Mouse (Mus musculus): ENCODE results near the gene Ovol2. TPM values are rescaled to one million over a fixed set of nuclear protein-coding genes. Genes with fewer than 3 reads are reported as not detected.

Gene Ovol2
- polyA plus RNA-seq (2012; ENCODE audit: insufficient read depth, insufficient read length, missing spikeins): not detected in 2 replicates

GRCm38 (mm10) chr2:144331401-144332302 lies at the start of gene Ovol2:
Gene Ovol2 (minus strand): TSS chr2:144332146.
- TF ChIP-seq POLR2A (IDR thresholded peaks at IDR 0.05; ENCODE audit: borderline replicate concordance, low read depth, low read length): no peak
- no peak for TF ChIP-seq CTCF (IDR thresholded peaks at IDR 0.05; ENCODE audit: low read depth, low read length)
- peak within 1 kb of the TSS; percentile 53 for H3K4me3 ChIP-seq (ENCODE audit: insufficient read depth, low read length)
- peaks cover 3% of the 10 kb centered on the region for H3K4me1 ChIP-seq (ENCODE audit: control insufficient read depth, insufficient read depth, low read length)
- H3K27ac ChIP-seq (ENCODE audit: insufficient read depth, low read depth, low read length): no peak within 1 kb of the TSS

GRCm38 (mm10) chr2:144381741-144382140 lies 49.8 kb upstream of the Ovol2 start:
- Histone ChIP-seq H3K27ac (ENCODE audit: insufficient read depth, low read depth, low read length) (no peak overlapping the region), H3K4me1 (ENCODE audit: control insufficient read depth, insufficient read depth, low read length) (no peaks in the 10 kb centered on the region; the same call in 1 of the 2 replicates), H3K4me3 (ENCODE audit: insufficient read depth, low read length) (no peak overlapping the region)
- TF ChIP-seq CTCF (IDR thresholded peaks at IDR 0.05; ENCODE audit: low read depth, low read length): no peak
- TF ChIP-seq POLR2A (IDR thresholded peaks at IDR 0.05; ENCODE audit: borderline replicate concordance, low read depth, low read length): no peak

- H3K4me1 ChIP-seq (ENCODE audit: control insufficient read depth, insufficient read depth, low read length): no peaks in the 10 kb centered on the region; the same call in 1 of the 2 replicates
- H3K4me3 ChIP-seq (ENCODE audit: insufficient read depth, low read length): no peak overlapping the region
- no peak overlapping the region for H3K27ac ChIP-seq (ENCODE audit: insufficient read depth, low read depth, low read length)
- TF ChIP-seq POLR2A (IDR thresholded peaks at IDR 0.05; ENCODE audit: borderline replicate concordance, low read depth, low read length): no peak
- TF ChIP-seq CTCF (IDR thresholded peaks at IDR 0.05; ENCODE audit: low read depth, low read length): no peak
These were observed 49.3 kb upstream of the Ovol2 start for GRCm38 (mm10) chr2:144381293-144381692.

- no peak overlapping the region for H3K27ac ChIP-seq (ENCODE audit: insufficient read depth, low read depth, low read length)
- peaks cover 9% of the 10 kb centered on the region for H3K4me1 ChIP-seq (ENCODE audit: control insufficient read depth, insufficient read depth, low read length)
- no peak overlapping the region for H3K4me3 ChIP-seq (ENCODE audit: insufficient read depth, low read length)
- TF ChIP-seq POLR2A (IDR thresholded peaks at IDR 0.05; ENCODE audit: borderline replicate concordance, low read depth, low read length): no peak
- no peak for TF ChIP-seq CTCF (IDR thresholded peaks at IDR 0.05; ENCODE audit: low read depth, low read length)
These were observed 43.2 kb upstream of the Ovol2 start for GRCm38 (mm10) chr2:144375063-144375703.

GRCm38 (mm10) chr2:144373063-144373462 lies 41.1 kb upstream of the Ovol2 start:
- no peak for TF ChIP-seq POLR2A (IDR thresholded peaks at IDR 0.05; ENCODE audit: borderline replicate concordance, low read depth, low read length)
- no peak for TF ChIP-seq CTCF (IDR thresholded peaks at IDR 0.05; ENCODE audit: low read depth, low read length)
- H3K4me3 ChIP-seq (ENCODE audit: insufficient read depth, low read length): no peak overlapping the region
- no peak overlapping the region for H3K27ac ChIP-seq (ENCODE audit: insufficient read depth, low read depth, low read length)
- peaks cover 9% of the 10 kb centered on the region for H3K4me1 ChIP-seq (ENCODE audit: control insufficient read depth, insufficient read depth, low read length)

- Histone ChIP-seq H3K27ac (ENCODE audit: insufficient read depth, low read depth, low read length) (no peak overlapping the region), H3K4me3 (ENCODE audit: insufficient read depth, low read length) (no peak overlapping the region), H3K4me1 (ENCODE audit: control insufficient read depth, insufficient read depth, low read length) (peaks cover 9% of the 10 kb centered on the region)
- no peak for TF ChIP-seq CTCF (IDR thresholded peaks at IDR 0.05; ENCODE audit: low read depth, low read length)
These were observed 39.6 kb upstream of the Ovol2 start for GRCm38 (mm10) chr2:144371566-144371965.

GRCm38 (mm10) chr2:144369511-144369910 lies 37.6 kb upstream of the Ovol2 start:
- peak overlapping the region; percentile 86 for H3K4me3 ChIP-seq (ENCODE audit: insufficient read depth, low read length)
- no peak for TF ChIP-seq CTCF (IDR thresholded peaks at IDR 0.05; ENCODE audit: low read depth, low read length)
- no peak for TF ChIP-seq POLR2A (IDR thresholded peaks at IDR 0.05; ENCODE audit: borderline replicate concordance, low read depth, low read length)
- peak overlapping the region; percentile 93 for H3K27ac ChIP-seq (ENCODE audit: insufficient read depth, low read depth, low read length)
- peaks cover 9% of the 10 kb centered on the region for H3K4me1 ChIP-seq (ENCODE audit: control insufficient read depth, insufficient read depth, low read length)

- Histone ChIP-seq H3K4me3 (ENCODE audit: insufficient read depth, low read length) (peak overlapping the region; percentile 86), H3K4me1 (ENCODE audit: control insufficient read depth, insufficient read depth, low read length) (peaks cover 13% of the 10 kb centered on the region), H3K27ac (ENCODE audit: insufficient read depth, low read depth, low read length) (peak overlapping the region; percentile 93)
- TF ChIP-seq POLR2A (IDR thresholded peaks at IDR 0.05; ENCODE audit: borderline replicate concordance, low read depth, low read length) (no peak), CTCF (IDR thresholded peaks at IDR 0.05; ENCODE audit: low read depth, low read length) (no peak)
These were observed 37.1 kb upstream of the Ovol2 start for GRCm38 (mm10) chr2:144369020-144369421.

GRCm38 (mm10) chr2:144368400-144369019 lies 36.6 kb upstream of the Ovol2 start, which contains the start of the genes Kat14 and Pet117:
Gene Kat14 (plus strand): TSS chr2:144368983.
Gene Pet117 (plus strand): TSS chr2:144368996.
- Histone ChIP-seq H3K4me3 (ENCODE audit: insufficient read depth, low read length) (peak within 1 kb of the TSS; percentile 86), H3K4me1 (ENCODE audit: control insufficient read depth, insufficient read depth, low read length) (peaks cover 13% of the 10 kb centered on the region), H3K27ac (ENCODE audit: insufficient read depth, low read depth, low read length) (peak within 1 kb of the TSS; percentile 96)
- TF ChIP-seq POLR2A (IDR thresholded peaks at IDR 0.05; ENCODE audit: borderline replicate concordance, low read depth, low read length) (no peak), CTCF (IDR thresholded peaks at IDR 0.05; ENCODE audit: low read depth, low read length) (no peak)

Measured in bone marrow macrophage, adult 2 months (primary cell).